Mouse (Mus musculus) cerebellum, adult 2 months (tissue): ENCODE data around the gene Gcnt2.

Experiments
- CTCF ChIP-seq: fragments of 200-500 bp; IDR thresholded peaks from 2 replicates; pipeline ENCODE4 v1.5.1; 2011; ENCODE audit warnings: low read depth, mild to moderate bottlenecking, control low read depth, low read length, moderate library complexity, borderline replicate concordance; ENCODE audit not compliant: insufficient read depth
- POLR2A ChIP-seq: fragments of 200-500 bp; IDR thresholded peaks from 2 replicates; pipeline ENCODE4 v1.6.1; 2011; ENCODE audit warnings: low read length, control low read depth, borderline replicate concordance; ENCODE audit not compliant: insufficient read depth

- no peak for TF ChIP-seq CTCF
- TF ChIP-seq POLR2A, result no peak
Observed at GRCm38 (mm10) chr13:40944346-40944745, 84.8 kb downstream of the Gcnt2 start.
